Mouse (Mus musculus) CH12.LX (cell line): ENCODE measurements around the gene Smok2b.
"Not testable (repeated sequence)": the region's sequence is repeated elsewhere in the genome, so short reads cannot be mapped to it uniquely, and the experiment has no call there.

Experiments used
- CTCF ChIP-seq, 2 experiments: IDR thresholded peaks in 1 of 2; conservative IDR thresholded peaks in 1 of 2; 2 replicates each; pipeline ENCODE4 v1.5.1; 2011 to 2012; ENCODE audit warnings: low read depth in 2 of 2, low read length in 2 of 2, improper control_type of control experiment in 1 of 2, inconsistent platforms in 1 of 2, mild to moderate bottlenecking in 1 of 2, moderate library complexity in 1 of 2
- POLR2A ChIP-seq: IDR thresholded peaks from 2 replicates; pipeline ENCODE4 v1.6.1; 2011; ENCODE audit warnings: low read depth, mild to moderate bottlenecking, improper control_type of control experiment, low read length
- RCOR1 ChIP-seq: conservative IDR thresholded peaks from 2 replicates; pipeline ENCODE4 v1.6.1; 2012; ENCODE audit warnings: low read depth, mild to moderate bottlenecking, inconsistent platforms, low read length, improper control_type of control experiment
- TBP ChIP-seq: conservative IDR thresholded peaks from 2 replicates; pipeline ENCODE4 v1.6.1; 2011; ENCODE audit warnings: low read depth, low read length, improper control_type of control experiment
- USF1 ChIP-seq: IDR thresholded peaks from 2 replicates; pipeline ENCODE4 v1.6.1; 2014; ENCODE audit warnings: low read depth, mild to moderate bottlenecking, inconsistent platforms, low read length, improper control_type of control experiment
- ZNF384 ChIP-seq: IDR thresholded peaks from 2 replicates; pipeline ENCODE4 v1.6.1; 2012; ENCODE audit warnings: low read depth, low read length, improper control_type of control experiment, inconsistent platforms

GRCm38 (mm10) chr17:13254786-13255185, 24.7 kb downstream of the Smok2b start:
- TF ChIP-seq USF1; CTCF (conservative IDR thresholded peaks at IDR 0.05 in 1 of 2, IDR thresholded peaks at IDR 0.05 in 1 of 2; ENCODE audit: low read depth in 2 of 2, low read length in 2 of 2); POLR2A; TBP; RCOR1; ZNF384: not testable (repeated sequence)
